In genomic region chr1:20898391-20898790, GRCm38 (mm10) we compare ENCODE assay signal across 22 mouse cellular contexts. TPM values are rescaled to one million over a fixed set of nuclear protein-coding genes. Genes with fewer than 3 reads are reported as not detected.
A peak's percentile ranks its signal among the peaks of the same experiment; 100 is the strongest.
DNase-seq lines count a peak whose midpoint lies in the region; ATAC-seq and TF ChIP-seq lines count a peak whose summit lies in the region.
"Had no signal": no experiment of that assay in that cellular context is flagged by ENCODE, and none has a peak within 500 bp of the region (broad histone marks: within the 10 kb centered on the region; RNA-seq: fewer than 3 reads in every experiment).

No protein-coding gene starts in this region.

- H3K27ac ChIP-seq in hindbrain, embryonic 16.5 days (ENCODE audit: low read depth, low read length), result 0 out of 2 replicates have a peak overlapping the region, but pooled peaks have one; percentile 34
- no peak overlapping the region for H3K27ac ChIP-seq in hindbrain, embryonic 12.5 days
- H3K27ac ChIP-seq in layer of hippocampus, adult 2 months, result peak overlapping the region; percentile 52
- H3K27ac ChIP-seq in hindbrain, postnatal 0 days, result peak overlapping the region; percentile 57
- H3K27ac ChIP-seq: embryonic facial prominence, embryonic 12.5 days; forebrain, embryonic 15.5 days; heart, embryonic 10.5 days; heart, embryonic 15.5 days had no signal

- ATAC-seq in cerebellum, adult (ENCODE audit: insufficient number of reproducible peaks, low FRiP score, low TSS enrichment), result no peak
- no peak for ATAC-seq in hindbrain, embryonic 16.5 days
- ATAC-seq in hindbrain, embryonic 12.5 days (ENCODE audit: low FRiP score), result no peak
- ATAC-seq in hindbrain, postnatal 0 days, result no peak
- ATAC-seq: CD4-positive, CD25-positive, alpha-beta regulatory T cell, adult 4 months; forebrain, embryonic 15.5 days had no signal

- no peak for TF ChIP-seq CTCF in layer of hippocampus, adult 2 months (conservative IDR thresholded peaks at IDR 0.05)
- TF ChIP-seq CTCF in hindbrain, postnatal 0 days (IDR thresholded peaks at IDR 0.05; ENCODE audit: low read depth), result no peak

- no peaks in the 10 kb centered on the region for H3K27me3 ChIP-seq in hindbrain, embryonic 16.5 days (replicated peaks; ENCODE audit: control insufficient read depth, insufficient read depth, low read length)
- H3K27me3 ChIP-seq in hindbrain, embryonic 12.5 days, result no peaks in the 10 kb centered on the region
- H3K27me3 ChIP-seq in hindbrain, postnatal 0 days (ENCODE audit: insufficient read depth, low read length), result no peaks in the 10 kb centered on the region
- H3K27me3 ChIP-seq: embryonic facial prominence, embryonic 12.5 days; forebrain, embryonic 15.5 days; heart, embryonic 15.5 days had no signal

- no peak overlapping the region for H3K4me2 ChIP-seq in hindbrain, embryonic 16.5 days (ENCODE audit: low read length)
- no peak overlapping the region for H3K4me2 ChIP-seq in hindbrain, embryonic 12.5 days (replicated peaks)
- no peak overlapping the region for H3K4me2 ChIP-seq in hindbrain, postnatal 0 days (ENCODE audit: low read depth, low read length)
- H3K4me2 ChIP-seq: embryonic facial prominence, embryonic 12.5 days; forebrain, embryonic 15.5 days; heart, embryonic 15.5 days had no signal

- H3K9ac ChIP-seq in hindbrain, embryonic 16.5 days (ENCODE audit: low read depth, low read length), result no peak overlapping the region
- H3K9ac ChIP-seq in hindbrain, embryonic 12.5 days, result no peak overlapping the region
- H3K9ac ChIP-seq in hindbrain, postnatal 0 days (replicated peaks; ENCODE audit: low read length), result no peak overlapping the region
- H3K9ac ChIP-seq: embryonic facial prominence, embryonic 12.5 days; forebrain, embryonic 15.5 days; heart, embryonic 15.5 days had no signal

- H3K4me1 ChIP-seq in hindbrain, embryonic 16.5 days (ENCODE audit: control insufficient read depth, insufficient read depth, low read depth, low read length), result no peaks in the 10 kb centered on the region; the same call in 1 of the 2 replicates
- H3K4me1 ChIP-seq in hindbrain, embryonic 12.5 days, result 0 out of 2 replicates have a peak, but pooled peaks cover 3% of the 10 kb centered on the region
- no peaks in the 10 kb centered on the region for H3K4me1 ChIP-seq in hindbrain, postnatal 0 days (ENCODE audit: insufficient read depth, low read length)
- H3K4me1 ChIP-seq: embryonic facial prominence, embryonic 12.5 days; heart, embryonic 10.5 days had no signal

- no peaks in the 10 kb centered on the region for H3K36me3 ChIP-seq in hindbrain, embryonic 16.5 days (ENCODE audit: control insufficient read depth, insufficient read depth, low read length)
- no peaks in the 10 kb centered on the region for H3K36me3 ChIP-seq in hindbrain, embryonic 12.5 days
- H3K36me3 ChIP-seq in hindbrain, postnatal 0 days (ENCODE audit: insufficient read depth, low read length), result no peaks in the 10 kb centered on the region
- H3K36me3 ChIP-seq: embryonic facial prominence, embryonic 12.5 days; forebrain, embryonic 15.5 days; G1E; heart, embryonic 10.5 days; heart, embryonic 15.5 days had no signal

- no peaks in the 10 kb centered on the region for H3K9me3 ChIP-seq in hindbrain, embryonic 16.5 days (ENCODE audit: control insufficient read depth, low read length)
- no peaks in the 10 kb centered on the region for H3K9me3 ChIP-seq in hindbrain, embryonic 12.5 days (replicated peaks)
- no peaks in the 10 kb centered on the region for H3K9me3 ChIP-seq in hindbrain, postnatal 0 days (ENCODE audit: low read length)
- H3K9me3 ChIP-seq: embryonic facial prominence, embryonic 12.5 days; forebrain, embryonic 15.5 days; G1E; heart, embryonic 10.5 days; heart, embryonic 15.5 days had no signal

- 75% methylated on average over 9 of the region's 9 CpGs for WGBS in hindbrain, embryonic 16.5 days
- 73% methylated on average over 9 of the region's 9 CpGs for WGBS in hindbrain, embryonic 12.5 days
- 70% methylated on average over 9 of the region's 9 CpGs for WGBS in hindbrain, postnatal 0 days

- DNase-seq in cerebellum, adult 9-10 months, result peak; percentile 18
- no peak for DNase-seq in layer of hippocampus, adult 2 months (ENCODE audit: low spot score in 2 of 2)
- DNase-seq in layer of hippocampus, adult 11-12 months (ENCODE audit: low spot score), result no peak
- DNase-seq in hindbrain, postnatal 0 days (ENCODE audit: low spot score), result no peak
- DNase-seq: adrenal gland, adult 8-10 months; adrenal gland, postnatal 36 days; B cell, adult 2 months; cerebellum, adult 11 months; cerebellum, adult 8-10 months; cerebellum, postnatal 25 days; gastrocnemius, postnatal 36 days; heart, adult 18-20 months; heart, postnatal 14 days had no signal

- no peak overlapping the region for H3K4me3 ChIP-seq in hindbrain, embryonic 16.5 days (ENCODE audit: low read length)
- no peak overlapping the region for H3K4me3 ChIP-seq in hindbrain, embryonic 12.5 days
- H3K4me3 ChIP-seq in layer of hippocampus, adult 2 months, result no peak overlapping the region
- H3K4me3 ChIP-seq in hindbrain, postnatal 0 days (ENCODE audit: low read length), result no peak overlapping the region
- H3K4me3 ChIP-seq: embryonic facial prominence, embryonic 12.5 days; forebrain, embryonic 15.5 days; heart, embryonic 10.5 days; heart, embryonic 15.5 days had no signal

RNA-seq across cellular contexts. Expression of gene Paqr8, which starts 8.0 kb away (rescaled TPM):
- 40.6 and 43.4 TPM in 2 replicates for polyA plus RNA-seq in hindbrain, embryonic 16.5 days (2015; fragmentation: Nextera tagmentation; extraction: Ambion mirVana)
- polyA plus RNA-seq in hindbrain, embryonic 12.5 days (2016; fragmentation: Nextera tagmentation; extraction: Ambion mirVana), result 15.6 and 16.4 TPM in 2 replicates
- total RNA-seq in layer of hippocampus, adult 2 months (2021), result 100 to 1,000 TPM; 143 to 157 TPM
- total RNA-seq in hindbrain, postnatal 0 days (2014; rRNA removed), result 187 and 212 TPM in 2 replicates
- 47.8 and 51.6 TPM in 2 replicates for polyA plus RNA-seq in hindbrain, postnatal 0 days (2015; fragmentation: Nextera tagmentation; extraction: Ambion mirVana)

RNA-seq across cellular contexts. Expression of gene Efhc1, which starts 53.0 kb away (rescaled TPM):
- 2.6 and 3.8 TPM in 2 replicates for polyA plus RNA-seq in hindbrain, embryonic 16.5 days (2015; fragmentation: Nextera tagmentation; extraction: Ambion mirVana)
- polyA plus RNA-seq in hindbrain, embryonic 12.5 days (2016; fragmentation: Nextera tagmentation; extraction: Ambion mirVana), result 4.4 and 4.5 TPM in 2 replicates
- total RNA-seq in layer of hippocampus, adult 2 months (2021), result 1 to 10 TPM; 2.0 to 2.1 TPM
- total RNA-seq in hindbrain, postnatal 0 days (2014; rRNA removed), result 2.7 and 8.1 TPM in 2 replicates
- polyA plus RNA-seq in hindbrain, postnatal 0 days (2015; fragmentation: Nextera tagmentation; extraction: Ambion mirVana), result 3.4 and 3.9 TPM in 2 replicates
- total RNA-seq: G1E had no signal
- polyA plus RNA-seq: G1E had no signal
